Mouse (Mus musculus): ENCODE measurements at regions not wholly inside any gene's neighbourhood (a gene's known extent, or its start where the extent isn't known, plus 50 kb on each side); places are given as distances from the start of the nearest gene placed in this dataset.

DNA sequence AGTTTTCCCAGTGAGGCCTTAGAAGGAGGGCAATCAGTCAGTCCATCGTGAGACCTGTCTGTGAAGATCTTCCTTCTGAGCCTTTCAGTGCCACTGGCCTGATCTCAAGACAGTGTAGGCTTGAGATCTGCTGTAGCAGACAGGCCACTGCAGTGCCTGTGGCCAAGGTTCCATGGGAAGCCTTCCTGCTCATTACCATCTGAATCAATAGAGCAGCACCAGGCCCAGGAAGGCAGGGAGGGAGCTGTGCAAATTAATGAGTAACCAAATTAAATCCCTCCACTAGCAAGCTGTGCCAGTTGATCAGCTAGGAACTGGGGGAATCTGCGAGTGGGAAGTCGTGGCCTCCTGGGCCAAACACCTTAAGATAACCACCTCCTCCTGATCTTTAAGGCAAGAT, 114.6 kb upstream of the Pja1 start:
- TF ChIP-seq POLR2A (IDR thresholded peaks at IDR 0.05; ENCODE audit: low read depth, low read length) (no peak), CTCF (conservative IDR thresholded peaks at IDR 0.05; ENCODE audit: insufficient read depth, insufficient read length, low read depth, low read length) (no peak)
